Mouse (Mus musculus): ENCODE data around the gene St8sia1.

The St8sia1 gene

GRCm38 (mm10) chr6:142908911-142909770 lies 55.1 kb downstream of the St8sia1 start:
- DNase-seq (ENCODE audit: low spot score in 2 of 2) = no peak

GRCm38 (mm10) chr6:142908412-142908811 lies 55.8 kb downstream of the St8sia1 start:
- no peak for DNase-seq (ENCODE audit: low spot score in 2 of 2)

- DNase-seq (ENCODE audit: low spot score in 2 of 2) = no peak
These were observed 68.9 kb downstream of the St8sia1 start for GRCm38 (mm10) chr6:142895371-142895770.

- no peak for DNase-seq (ENCODE audit: low spot score in 2 of 2)
These were observed 70.5 kb downstream of the St8sia1 start for GRCm38 (mm10) chr6:142893716-142894115.

GRCm38 (mm10) chr6:142890321-142890720 lies 73.9 kb downstream of the St8sia1 start:
- DNase-seq (ENCODE audit: low spot score in 2 of 2) = no peak

GRCm38 (mm10) chr6:142888970-142889740 lies 75.1 kb downstream of the St8sia1 start:
- no peak for DNase-seq (ENCODE audit: low spot score in 2 of 2)

GRCm38 (mm10) chr6:142888346-142888745 lies 75.9 kb downstream of the St8sia1 start:
- DNase-seq (ENCODE audit: low spot score in 2 of 2) = no peak

GRCm38 (mm10) chr6:142887375-142887774 lies 76.9 kb downstream of the St8sia1 start:
- DNase-seq (ENCODE audit: low spot score in 2 of 2) = no peak

- no peak for DNase-seq (ENCODE audit: low spot score in 2 of 2)
These were observed 78.7 kb downstream of the St8sia1 start for GRCm38 (mm10) chr6:142885364-142886154.

GRCm38 (mm10) chr6:142884128-142884527 lies 80.1 kb downstream of the St8sia1 start:
- DNase-seq (ENCODE audit: low spot score in 2 of 2) = no peak

- no peak for DNase-seq (ENCODE audit: low spot score in 2 of 2)
These were observed 83.3 kb downstream of the St8sia1 start for GRCm38 (mm10) chr6:142880849-142881470.

- DNase-seq (ENCODE audit: low spot score in 2 of 2) = no peak
These were observed 85.2 kb downstream of the St8sia1 start for GRCm38 (mm10) chr6:142878744-142879701.

GRCm38 (mm10) chr6:142877221-142877620 lies 87.0 kb downstream of the St8sia1 start:
- no peak for DNase-seq (ENCODE audit: low spot score in 2 of 2)

GRCm38 (mm10) chr6:142876279-142876899 lies 87.9 kb downstream of the St8sia1 start:
- DNase-seq (ENCODE audit: low spot score in 2 of 2) = no peak

- DNase-seq (ENCODE audit: low spot score in 2 of 2) = no peak
These were observed 90.3 kb downstream of the St8sia1 start for GRCm38 (mm10) chr6:142873795-142874563.

GRCm38 (mm10) chr6:142869715-142870422 lies 94.4 kb downstream of the St8sia1 start:
- no peak for DNase-seq (ENCODE audit: low spot score in 2 of 2)

- DNase-seq (ENCODE audit: low spot score in 2 of 2) = peak in 1 of 2 experiments; percentile 16
These were observed 96.7 kb downstream of the St8sia1 start for GRCm38 (mm10) chr6:142867471-142868055.

- no peak for DNase-seq (ENCODE audit: low spot score in 2 of 2)
These were observed 97.2 kb downstream of the St8sia1 start for GRCm38 (mm10) chr6:142867023-142867422.
